Mouse (Mus musculus): ENCODE results near the gene Zfp946.
A peak's percentile ranks its signal among the peaks of the same experiment; 100 is the strongest.

Gene Zfp946

DNA sequence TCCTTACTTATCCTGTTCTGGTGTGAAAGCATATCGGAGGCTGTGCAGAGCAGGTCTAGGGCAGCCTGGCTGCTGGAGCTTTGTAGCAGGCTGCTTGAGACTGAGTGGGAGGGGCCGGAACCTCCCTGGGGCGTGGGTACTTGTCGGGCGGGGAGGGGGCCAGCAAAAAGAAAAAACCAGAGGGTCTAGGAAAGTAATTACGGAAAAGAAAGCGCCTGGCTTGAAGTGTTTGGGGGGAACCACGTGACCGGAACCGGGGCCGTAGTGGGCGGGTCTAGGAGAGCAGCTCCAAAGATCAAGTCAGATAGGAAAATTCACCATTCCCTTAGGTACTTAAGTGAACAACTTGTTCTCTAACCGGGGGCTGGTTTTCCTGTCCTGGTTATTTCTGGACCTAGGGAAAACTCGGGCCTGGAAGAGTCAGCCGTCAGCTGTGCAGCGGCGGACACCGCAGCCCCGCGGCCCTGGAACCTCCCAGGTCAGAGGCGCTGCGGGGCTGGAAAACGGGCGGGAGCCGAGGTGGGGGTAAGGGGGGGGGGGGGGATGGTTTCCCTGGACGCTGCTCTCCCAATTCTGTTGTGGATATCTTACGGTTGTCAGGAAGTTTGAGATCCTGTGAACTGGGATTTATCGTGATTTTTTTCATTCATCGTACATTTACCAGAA is at the start of gene Zfp946:
Gene Zfp946, plus strand, starts transcription at position 271 of the 666 bp plus-strand sequence.
- DNase-seq (ENCODE audit: low read depth, low spot score), result peak; percentile 96

DNA sequence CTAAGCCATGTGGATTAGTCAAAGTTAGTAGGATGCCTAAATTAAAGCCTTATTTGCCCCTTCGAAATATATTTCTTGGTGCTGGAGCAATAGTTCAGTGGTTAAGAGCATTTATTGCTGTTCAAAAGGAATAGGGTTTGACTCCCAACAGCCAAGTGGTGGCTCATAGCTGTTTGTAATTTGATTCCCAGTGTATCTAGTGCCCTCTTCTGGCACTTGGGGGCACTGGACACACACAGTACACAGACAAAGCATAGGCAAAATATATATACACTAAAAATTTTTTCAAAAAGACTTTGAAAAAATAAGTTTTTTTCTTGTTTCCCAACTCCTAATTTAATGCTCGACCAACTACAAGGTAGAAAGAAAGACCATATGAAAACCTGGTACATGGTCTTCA is 13.3 kb upstream of the Zfp946 start:
- peak; percentile 72 for DNase-seq (ENCODE audit: low read depth, low spot score)

DNA sequence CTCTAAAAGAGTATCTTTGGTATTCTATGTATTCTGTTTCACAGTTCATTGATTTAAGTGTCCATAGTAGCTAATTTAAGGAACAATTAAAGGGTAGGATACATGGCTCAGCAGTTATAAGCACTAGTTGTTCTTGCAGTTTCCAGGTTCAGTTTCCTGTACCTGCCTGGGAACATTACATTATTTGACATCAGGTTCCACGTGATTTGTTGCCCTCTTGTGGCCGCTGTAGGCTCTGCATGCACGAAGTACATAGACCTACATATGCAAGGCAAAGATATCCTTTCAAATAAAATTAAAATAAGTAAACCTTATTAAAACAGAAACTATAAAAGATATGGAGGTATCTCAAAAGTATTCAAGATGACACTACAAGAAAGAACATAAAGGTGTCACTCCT is 6.5 kb upstream of the Zfp946 start:
- DNase-seq (ENCODE audit: low read depth, low spot score), result peak; percentile 74

DNA sequence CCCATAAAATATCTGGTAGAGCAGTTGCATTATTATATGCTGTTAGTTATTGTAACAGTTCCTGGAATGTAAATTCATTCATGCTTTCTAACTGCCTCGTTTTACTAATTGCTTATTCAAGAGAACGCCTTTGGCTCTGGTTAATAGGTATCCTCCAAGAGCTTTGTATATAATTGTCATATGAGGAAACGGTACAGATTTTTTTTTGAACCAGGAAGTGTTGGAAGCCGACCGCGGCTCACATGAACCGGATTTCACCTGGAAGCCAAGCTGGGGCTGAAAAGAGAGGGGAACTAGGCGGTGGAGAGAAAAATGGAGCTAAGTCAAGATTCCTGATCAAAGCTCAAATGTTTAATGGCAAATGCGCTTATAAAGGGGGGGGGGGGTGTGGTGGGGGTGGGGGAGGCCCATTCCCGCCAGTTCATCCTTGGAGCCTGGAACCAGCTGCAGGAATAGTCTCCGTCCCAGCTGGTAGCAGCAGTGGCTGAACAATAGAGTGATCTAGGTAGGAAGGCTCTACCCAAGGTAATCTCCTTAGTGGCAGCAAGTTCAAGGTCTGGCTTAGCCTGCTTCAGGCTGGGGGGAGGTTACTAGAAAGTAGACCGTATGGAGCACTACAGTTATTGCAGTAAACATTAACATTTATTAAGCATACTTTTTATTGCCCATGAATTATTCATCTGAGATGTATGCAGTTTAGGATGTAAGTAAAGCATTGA is 773 bp downstream of the Zfp946 start:
- DNase-seq (ENCODE audit: low read depth, low spot score), result peak; percentile 38

DNA sequence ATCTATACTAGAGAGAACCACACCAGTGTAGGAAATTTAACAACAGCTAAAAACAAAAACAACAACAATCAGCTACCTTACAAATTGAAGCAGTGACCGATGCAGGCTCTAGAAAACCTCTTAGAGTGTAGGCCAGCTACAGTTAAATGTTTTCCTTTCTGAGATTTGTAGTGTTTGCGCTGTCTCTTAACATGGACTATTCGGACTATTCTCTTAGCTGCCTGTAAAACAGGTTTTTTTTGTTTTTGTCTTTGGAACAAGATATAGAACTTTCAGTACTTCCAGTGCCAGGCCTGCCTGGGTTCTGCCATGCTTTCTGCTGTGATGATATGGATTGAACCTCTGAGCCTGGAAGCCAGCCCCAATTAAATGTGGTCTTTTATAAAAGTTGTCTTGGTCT is 23.7 kb downstream of the Zfp946 start:
- no peak for DNase-seq (ENCODE audit: low read depth, low spot score)

DNA sequence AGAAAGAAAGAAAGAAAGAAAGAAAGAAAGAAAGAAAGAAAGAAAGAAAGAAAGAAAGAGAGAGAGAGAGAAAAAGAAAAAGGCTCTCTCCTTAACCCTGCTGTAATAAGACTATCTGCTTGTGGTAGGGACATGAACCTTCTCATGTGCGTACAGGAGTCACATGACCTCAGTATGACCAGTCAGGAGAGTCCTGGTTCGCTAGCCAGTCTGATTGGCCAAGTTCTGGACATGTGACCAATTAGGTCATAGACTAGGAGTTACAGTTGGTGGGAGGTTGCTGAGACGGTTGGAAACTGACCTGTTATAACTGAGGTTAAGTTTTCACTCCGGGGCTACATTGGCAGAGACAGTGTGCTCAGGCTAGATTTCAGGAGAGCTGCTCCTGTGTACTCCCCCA is 73.1 kb downstream of the Zfp946 start:
- DNase-seq (ENCODE audit: low read depth, low spot score), result peak; percentile 18
